Mouse (Mus musculus): Measurements from ENCODE around the gene Pip5k1b. TPM values are rescaled to one million over a fixed set of nuclear protein-coding genes. Genes with fewer than 3 reads are reported as not detected.

Pip5k1b gene
- polyA plus RNA-seq, 1 experiment, result 0.24 TPM

- no peak overlapping the region for H3K4me2 ChIP-seq (ENCODE audit: low read depth)
- H3K79me2 ChIP-seq (ENCODE audit: control insufficient read depth, insufficient read depth), result no peaks in the 10 kb centered on the region
- no peak overlapping the region for H3K4me3 ChIP-seq
- H3K27me3 ChIP-seq (ENCODE audit: control insufficient read depth, insufficient read depth, insufficient read length), result no peaks in the 10 kb centered on the region
- no peaks in the 10 kb centered on the region for H3K36me3 ChIP-seq (ENCODE audit: control insufficient read depth, insufficient read depth)
- no peak overlapping the region for H3ac ChIP-seq (ENCODE audit: control insufficient read depth, insufficient read length)
- TF ChIP-seq TCF12 (IDR thresholded peaks at IDR 0.05; ENCODE audit: insufficient read depth, poor library complexity, severe bottlenecking) (no peak), TCF3 (IDR thresholded peaks at IDR 0.05; ENCODE audit: insufficient read length, low read depth) (no peak), POLR2A (IDR thresholded peaks at IDR 0.05; ENCODE audit: insufficient read length, low read depth) (no peak), CEBPB (IDR thresholded peaks at IDR 0.05; ENCODE audit: insufficient read depth, poor library complexity, severe bottlenecking) (no peak), REST (IDR thresholded peaks at IDR 0.05; ENCODE audit: insufficient read depth, insufficient read length) (no peak), E2F4 (IDR thresholded peaks at IDR 0.05; ENCODE audit: insufficient read depth) (no peak), SRF (IDR thresholded peaks at IDR 0.05; ENCODE audit: control insufficient read depth, insufficient read length, low read depth) (no peak), MYOG (IDR thresholded peaks at IDR 0.05; ENCODE audit: control insufficient read depth in 1 of 3, insufficient read depth in 1 of 3, insufficient read length in 2 of 3, low read depth in 2 of 3) (no peak), USF1 (IDR thresholded peaks at IDR 0.05; ENCODE audit: low read depth) (no peak), POLR2AphosphoS2 (IDR thresholded peaks at IDR 0.05; ENCODE audit: insufficient read length, low read depth) (no peak), MAX (IDR thresholded peaks at IDR 0.05; ENCODE audit: low read depth) (no peak), MYOD1 (IDR thresholded peaks at IDR 0.05; ENCODE audit: control insufficient read depth in 1 of 3, insufficient read length in 2 of 3, low read depth in 2 of 3) (no peak)
Measured at GRCm38 (mm10) chr19:24439715-24440114, 116.0 kb downstream of the Pip5k1b start.

- H3ac ChIP-seq (ENCODE audit: control insufficient read depth, insufficient read length), result no peak overlapping the region
- TF ChIP-seq POLR2AphosphoS2 (IDR thresholded peaks at IDR 0.05; ENCODE audit: insufficient read length, low read depth) (no peak), E2F4 (IDR thresholded peaks at IDR 0.05; ENCODE audit: insufficient read depth) (no peak), CEBPB (IDR thresholded peaks at IDR 0.05; ENCODE audit: insufficient read depth, poor library complexity, severe bottlenecking) (no peak), USF1 (IDR thresholded peaks at IDR 0.05; ENCODE audit: low read depth) (no peak), MAX (IDR thresholded peaks at IDR 0.05; ENCODE audit: low read depth) (no peak), MYOG (IDR thresholded peaks at IDR 0.05; ENCODE audit: control insufficient read depth in 1 of 3, insufficient read depth in 1 of 3, insufficient read length in 2 of 3, low read depth in 2 of 3) (no peak), TCF3 (IDR thresholded peaks at IDR 0.05; ENCODE audit: insufficient read length, low read depth) (no peak), REST (IDR thresholded peaks at IDR 0.05; ENCODE audit: insufficient read depth, insufficient read length) (no peak), TCF12 (IDR thresholded peaks at IDR 0.05; ENCODE audit: insufficient read depth, poor library complexity, severe bottlenecking) (no peak), POLR2A (IDR thresholded peaks at IDR 0.05; ENCODE audit: insufficient read length, low read depth) (no peak), MYOD1 (IDR thresholded peaks at IDR 0.05; ENCODE audit: control insufficient read depth in 1 of 3, insufficient read length in 2 of 3, low read depth in 2 of 3) (no peak), SRF (IDR thresholded peaks at IDR 0.05; ENCODE audit: control insufficient read depth, insufficient read length, low read depth) (no peak)
- no peak overlapping the region for H3K4me3 ChIP-seq
- H3K36me3 ChIP-seq (ENCODE audit: control insufficient read depth, insufficient read depth), result no peaks in the 10 kb centered on the region
- no peaks in the 10 kb centered on the region for H3K27me3 ChIP-seq (ENCODE audit: control insufficient read depth, insufficient read depth, insufficient read length)
- no peaks in the 10 kb centered on the region for H3K79me2 ChIP-seq (ENCODE audit: control insufficient read depth, insufficient read depth)
- H3K4me2 ChIP-seq (ENCODE audit: low read depth), result no peak overlapping the region
Measured at GRCm38 (mm10) chr19:24434291-24434690, 121.4 kb downstream of the Pip5k1b start.

GRCm38 (mm10) chr19:24432447-24432846 lies 123.2 kb downstream of the Pip5k1b start:
- no peak for TF ChIP-seq TCF3 (IDR thresholded peaks at IDR 0.05; ENCODE audit: insufficient read length, low read depth)
- TF ChIP-seq TCF12 (IDR thresholded peaks at IDR 0.05; ENCODE audit: insufficient read depth, poor library complexity, severe bottlenecking), result no peak
- no peak for TF ChIP-seq MYOD1 (IDR thresholded peaks at IDR 0.05; ENCODE audit: control insufficient read depth in 1 of 3, insufficient read length in 2 of 3, low read depth in 2 of 3)
- TF ChIP-seq SRF (IDR thresholded peaks at IDR 0.05; ENCODE audit: control insufficient read depth, insufficient read length, low read depth), result no peak
- no peak for TF ChIP-seq MYOG (IDR thresholded peaks at IDR 0.05; ENCODE audit: control insufficient read depth in 1 of 3, insufficient read depth in 1 of 3, insufficient read length in 2 of 3, low read depth in 2 of 3)
- TF ChIP-seq POLR2A (IDR thresholded peaks at IDR 0.05; ENCODE audit: insufficient read length, low read depth), result no peak
- no peak for TF ChIP-seq CEBPB (IDR thresholded peaks at IDR 0.05; ENCODE audit: insufficient read depth, poor library complexity, severe bottlenecking)
- no peak for TF ChIP-seq USF1 (IDR thresholded peaks at IDR 0.05; ENCODE audit: low read depth)
- no peak for TF ChIP-seq REST (IDR thresholded peaks at IDR 0.05; ENCODE audit: insufficient read depth, insufficient read length)
- no peak overlapping the region for H3ac ChIP-seq (ENCODE audit: control insufficient read depth, insufficient read length)
- H3K27me3 ChIP-seq (ENCODE audit: control insufficient read depth, insufficient read depth, insufficient read length), result no peaks in the 10 kb centered on the region
- no peak overlapping the region for H3K4me2 ChIP-seq (ENCODE audit: low read depth)
- H3K4me3 ChIP-seq, result no peak overlapping the region
- H3K79me2 ChIP-seq (ENCODE audit: control insufficient read depth, insufficient read depth), result no peaks in the 10 kb centered on the region
- no peaks in the 10 kb centered on the region for H3K36me3 ChIP-seq (ENCODE audit: control insufficient read depth, insufficient read depth)

GRCm38 (mm10) chr19:24431381-24431780 lies 124.3 kb downstream of the Pip5k1b start:
- Histone ChIP-seq H3K27me3 (ENCODE audit: control insufficient read depth, insufficient read depth, insufficient read length) (no peaks in the 10 kb centered on the region), H3K36me3 (ENCODE audit: control insufficient read depth, insufficient read depth) (no peaks in the 10 kb centered on the region), H3ac (ENCODE audit: control insufficient read depth, insufficient read length) (no peak overlapping the region), H3K79me2 (ENCODE audit: control insufficient read depth, insufficient read depth) (no peaks in the 10 kb centered on the region), H3K4me2 (ENCODE audit: low read depth) (no peak overlapping the region), H3K4me3 (no peak overlapping the region)
- TF ChIP-seq SRF (IDR thresholded peaks at IDR 0.05; ENCODE audit: control insufficient read depth, insufficient read length, low read depth) (no peak), MYOG (IDR thresholded peaks at IDR 0.05; ENCODE audit: control insufficient read depth in 1 of 3, insufficient read depth in 1 of 3, insufficient read length in 2 of 3, low read depth in 2 of 3) (no peak), TCF3 (IDR thresholded peaks at IDR 0.05; ENCODE audit: insufficient read length, low read depth) (no peak), CEBPB (IDR thresholded peaks at IDR 0.05; ENCODE audit: insufficient read depth, poor library complexity, severe bottlenecking) (no peak), POLR2A (IDR thresholded peaks at IDR 0.05; ENCODE audit: insufficient read length, low read depth) (no peak), REST (IDR thresholded peaks at IDR 0.05; ENCODE audit: insufficient read depth, insufficient read length) (no peak), MYOD1 (IDR thresholded peaks at IDR 0.05; ENCODE audit: control insufficient read depth in 1 of 3, insufficient read length in 2 of 3, low read depth in 2 of 3) (no peak), USF1 (IDR thresholded peaks at IDR 0.05; ENCODE audit: low read depth) (no peak), TCF12 (IDR thresholded peaks at IDR 0.05; ENCODE audit: insufficient read depth, poor library complexity, severe bottlenecking) (no peak), E2F4 (IDR thresholded peaks at IDR 0.05; ENCODE audit: insufficient read depth) (no peak), MAX (IDR thresholded peaks at IDR 0.05; ENCODE audit: low read depth) (no peak), POLR2AphosphoS2 (IDR thresholded peaks at IDR 0.05; ENCODE audit: insufficient read length, low read depth) (no peak)

Measured in myocyte (in vitro differentiated cells).